Mouse (Mus musculus) E14TG2a.4 (cell line): ENCODE data around the gene Sh3d21.

Source experiments
- CTCF ChIP-seq: conservative IDR thresholded peaks from 2 replicates; pipeline ENCODE4 v1.5.1; 2014; ENCODE audit warnings: low read length
- NANOG ChIP-seq: IDR thresholded peaks from 2 replicates; pipeline ENCODE4 v1.6.1; 2014; ENCODE audit warnings: borderline replicate concordance, low read length, mixed read lengths
- POU5F1 ChIP-seq: IDR thresholded peaks from 2 replicates; pipeline ENCODE4 v1.6.1; 2014; ENCODE audit warnings: low read length, borderline replicate concordance

DNA sequence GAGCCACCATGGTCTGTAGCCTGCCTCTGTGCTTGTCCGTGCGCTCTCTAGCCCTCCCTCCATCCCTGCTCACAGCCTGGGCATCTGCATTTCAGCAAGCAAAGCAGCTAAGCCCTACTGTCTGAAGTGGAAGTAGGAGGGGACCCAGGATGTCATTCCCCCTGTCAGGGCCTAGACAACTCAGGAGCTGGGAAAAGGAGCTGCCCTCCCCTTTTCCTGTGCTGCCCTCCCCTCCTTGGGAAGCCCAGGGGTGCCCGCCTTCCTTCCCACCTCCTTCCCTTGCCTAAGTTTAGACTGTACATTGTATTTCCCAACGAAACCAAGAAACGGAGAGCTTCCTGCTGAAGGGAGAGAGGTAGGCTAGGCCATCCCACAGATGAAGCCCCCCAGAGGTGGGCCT lies 22.3 kb downstream of the Sh3d21 start:
- no peak for TF ChIP-seq CTCF
- TF ChIP-seq NANOG = no peak
- no peak for TF ChIP-seq POU5F1
